Mouse (Mus musculus): ENCODE measurements around the gene Pglyrp4. TPM values are rescaled to one million over a fixed set of nuclear protein-coding genes. Genes with fewer than 3 reads are reported as not detected.

Gene Pglyrp4
- not detected for polyA plus RNA-seq (2015; fragmentation: Illumina TruSeq; extraction: RNeasy Lipid Tissue Mini Kit (QIAGEN cat#74804); ENCODE audit: low read depth, low replicate concordance)

DNA sequence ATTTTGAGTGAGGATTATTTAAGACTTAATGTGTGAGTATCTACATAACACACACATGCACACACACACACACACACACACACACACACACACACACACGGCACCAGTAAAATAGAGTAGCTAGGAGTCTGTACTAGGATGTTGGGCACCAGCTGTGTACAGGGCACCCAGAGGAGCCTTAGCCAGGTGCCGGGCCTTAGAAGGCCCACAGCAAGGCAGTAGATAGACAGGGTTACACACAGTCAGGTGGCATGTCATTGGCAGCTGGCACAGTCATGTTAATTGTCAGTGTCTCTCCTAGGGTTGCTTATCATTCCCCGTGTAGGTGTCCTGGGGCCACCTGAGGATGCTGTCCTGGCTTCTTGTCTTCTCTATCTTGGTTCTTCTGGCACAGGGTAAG lies at the start of gene Pglyrp4:
Pglyrp4 (plus strand) TSS at position 301 of the 400 bp plus-strand sequence.

GRCm38 (mm10) chr3:90695613-90696012 lies 31.1 kb upstream of the Pglyrp4 start, which contains the start of gene S100a9:
Gene S100a9, minus strand, starts transcription at chr3:90695721.

DNA sequence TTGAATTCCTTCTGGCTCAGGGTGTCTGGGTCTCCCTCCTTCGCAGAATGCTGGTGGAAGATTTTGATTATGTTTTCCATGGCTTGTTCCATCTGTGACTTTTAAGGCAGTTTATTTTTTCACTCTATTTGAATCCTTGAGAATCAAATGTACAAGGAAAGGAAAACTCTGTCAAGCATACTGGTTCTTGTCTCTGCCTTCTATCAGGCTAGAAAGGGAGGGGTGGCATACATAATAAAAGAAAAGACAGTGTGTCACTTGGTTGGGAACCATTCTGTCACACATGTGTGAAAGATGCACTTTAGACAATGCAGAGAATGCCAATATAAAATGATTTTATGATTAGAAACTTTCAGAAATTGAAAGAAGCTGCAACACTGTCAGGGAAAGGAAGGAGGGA lies 51.1 kb downstream of the Pglyrp4 start, which contains the start of gene Gm5849:
Gm5849 (minus strand) TSS at position 101 of the 400 bp plus-strand sequence.

Other genes starting within 250 kb of the Pglyrp4 start
- gene Snapin, start 235.9 kb upstream of the Pglyrp4 start, polyA plus RNA-seq (2015; fragmentation: Illumina TruSeq; extraction: RNeasy Lipid Tissue Mini Kit (QIAGEN cat#74804); ENCODE audit: low read depth, low replicate concordance) = 69.1 TPM
- gene Chtop, start 217.4 kb upstream of the Pglyrp4 start, polyA plus RNA-seq (2015; fragmentation: Illumina TruSeq; extraction: RNeasy Lipid Tissue Mini Kit (QIAGEN cat#74804); ENCODE audit: low read depth, low replicate concordance) = 185 TPM
- 248 TPM for gene S100a1, start 212.5 kb upstream of the Pglyrp4 start, polyA plus RNA-seq (2015; fragmentation: Illumina TruSeq; extraction: RNeasy Lipid Tissue Mini Kit (QIAGEN cat#74804); ENCODE audit: low read depth, low replicate concordance)
- gene S100a13, start 212.5 kb upstream of the Pglyrp4 start, polyA plus RNA-seq (2015; fragmentation: Illumina TruSeq; extraction: RNeasy Lipid Tissue Mini Kit (QIAGEN cat#74804); ENCODE audit: low read depth, low replicate concordance) = 69.5 TPM
- gene S100a14, start 200.1 kb upstream of the Pglyrp4 start, polyA plus RNA-seq (2015; fragmentation: Illumina TruSeq; extraction: RNeasy Lipid Tissue Mini Kit (QIAGEN cat#74804); ENCODE audit: low read depth, low replicate concordance) = not detected
- 176 TPM for gene S100a16, start 189.7 kb upstream of the Pglyrp4 start, polyA plus RNA-seq (2015; fragmentation: Illumina TruSeq; extraction: RNeasy Lipid Tissue Mini Kit (QIAGEN cat#74804); ENCODE audit: low read depth, low replicate concordance)
- 2.3 TPM for gene S100a3, start 166.3 kb upstream of the Pglyrp4 start, polyA plus RNA-seq (2015; fragmentation: Illumina TruSeq; extraction: RNeasy Lipid Tissue Mini Kit (QIAGEN cat#74804); ENCODE audit: low read depth, low replicate concordance)
- gene S100a2, start 136.7 kb upstream of the Pglyrp4 start, polyA plus RNA-seq (2015; fragmentation: Illumina TruSeq; extraction: RNeasy Lipid Tissue Mini Kit (QIAGEN cat#74804); ENCODE audit: low read depth, low replicate concordance) = not detected
- not detected for gene Gm42674, start 125.0 kb upstream of the Pglyrp4 start, polyA plus RNA-seq (2015; fragmentation: Illumina TruSeq; extraction: RNeasy Lipid Tissue Mini Kit (QIAGEN cat#74804); ENCODE audit: low read depth, low replicate concordance)
- 12.5 TPM for gene S100a4, start 123.1 kb upstream of the Pglyrp4 start, polyA plus RNA-seq (2015; fragmentation: Illumina TruSeq; extraction: RNeasy Lipid Tissue Mini Kit (QIAGEN cat#74804); ENCODE audit: low read depth, low replicate concordance)
- not detected for gene S100a5, start 118.4 kb upstream of the Pglyrp4 start, polyA plus RNA-seq (2015; fragmentation: Illumina TruSeq; extraction: RNeasy Lipid Tissue Mini Kit (QIAGEN cat#74804); ENCODE audit: low read depth, low replicate concordance)
- gene S100a6, start 114.0 kb upstream of the Pglyrp4 start, polyA plus RNA-seq (2015; fragmentation: Illumina TruSeq; extraction: RNeasy Lipid Tissue Mini Kit (QIAGEN cat#74804); ENCODE audit: low read depth, low replicate concordance) = 43.2 TPM
- gene S100a7a, start 72.9 kb upstream of the Pglyrp4 start, polyA plus RNA-seq (2015; fragmentation: Illumina TruSeq; extraction: RNeasy Lipid Tissue Mini Kit (QIAGEN cat#74804); ENCODE audit: low read depth, low replicate concordance) = not detected
- 4.9 TPM for gene S100a8, start 57.9 kb upstream of the Pglyrp4 start, polyA plus RNA-seq (2015; fragmentation: Illumina TruSeq; extraction: RNeasy Lipid Tissue Mini Kit (QIAGEN cat#74804); ENCODE audit: low read depth, low replicate concordance)
- 7.0 TPM for gene S100a9, start 31.2 kb upstream of the Pglyrp4 start, polyA plus RNA-seq (2015; fragmentation: Illumina TruSeq; extraction: RNeasy Lipid Tissue Mini Kit (QIAGEN cat#74804); ENCODE audit: low read depth, low replicate concordance)
- not detected for gene Gm5849, start 51.0 kb downstream of the Pglyrp4 start, polyA plus RNA-seq (2015; fragmentation: Illumina TruSeq; extraction: RNeasy Lipid Tissue Mini Kit (QIAGEN cat#74804); ENCODE audit: low read depth, low replicate concordance)

Measured in brain, adult 10 weeks (tissue).